10 mouse cellular contexts compared by ENCODE assay signal in genomic region chr8:121922101-121922500, GRCm38 (mm10). TPM values are rescaled to one million over a fixed set of nuclear protein-coding genes. Genes with fewer than 3 reads are reported as not detected.
A peak's percentile ranks its signal among the peaks of the same experiment; 100 is the strongest.
DNase-seq lines count a peak whose midpoint lies in the region; ATAC-seq lines count a peak whose summit lies in the region.
"Had no signal": no experiment of that assay in that cellular context is flagged by ENCODE, and none has a peak within 500 bp of the region (broad histone marks: within the 10 kb centered on the region; RNA-seq: fewer than 3 reads in every experiment).

No protein-coding gene starts in this region.

- 0 out of 2 replicates have a peak, but pooled peaks have one; percentile 6 for ATAC-seq in embryonic facial prominence, embryonic 15.5 days (ENCODE audit: insufficient number of reproducible peaks, low FRiP score, low TSS enrichment, low read depth)
- ATAC-seq in hindbrain, embryonic 12.5 days (ENCODE audit: low FRiP score) = no peak

- H3K4me1 ChIP-seq in embryonic facial prominence, embryonic 15.5 days = peaks cover 10% of the 10 kb centered on the region; the same call in 1 of the 2 replicates
- peaks cover 15% of the 10 kb centered on the region; the same call in 1 of the 2 replicates for H3K4me1 ChIP-seq in hindbrain, embryonic 12.5 days
- H3K4me1 ChIP-seq: liver, embryonic 13.5 days had no signal

- no peaks in the 10 kb centered on the region for H3K36me3 ChIP-seq in embryonic facial prominence, embryonic 15.5 days
- no peaks in the 10 kb centered on the region for H3K36me3 ChIP-seq in hindbrain, embryonic 12.5 days
- H3K36me3 ChIP-seq: liver, embryonic 13.5 days had no signal

- WGBS in embryonic facial prominence, embryonic 15.5 days = 61% methylated on average over 8 of the region's 8 CpGs
- WGBS in hindbrain, embryonic 12.5 days = 68% methylated on average over 8 of the region's 8 CpGs

- no peak overlapping the region for H3K4me3 ChIP-seq in embryonic facial prominence, embryonic 15.5 days (replicated peaks)
- H3K4me3 ChIP-seq in hindbrain, embryonic 12.5 days = no peak overlapping the region
- H3K4me3 ChIP-seq: liver, embryonic 13.5 days had no signal

- DNase-seq in adrenal gland, adult (ENCODE audit: inconsistent age in 2 of 2, low spot score in 1 of 2) = peak; percentile 63 to 69
- no peak for DNase-seq in adrenal gland, adult 18-20 months (ENCODE audit: low spot score in 2 of 2)
- peak; percentile 75 for DNase-seq in lung, postnatal 14 days
- no peak for DNase-seq in layer of hippocampus, adult 9-11 months
- no peak for DNase-seq in retina, embryonic 14.5 days (ENCODE audit: low spot score)
- no peak for DNase-seq in T-cell, adult 2 months (ENCODE audit: low spot score)
- DNase-seq: liver, embryonic 13.5 days; right cerebral cortex, postnatal 14 days had no signal

- no peak overlapping the region for H3K9ac ChIP-seq in embryonic facial prominence, embryonic 15.5 days
- no peak overlapping the region for H3K9ac ChIP-seq in hindbrain, embryonic 12.5 days
- H3K9ac ChIP-seq: liver, embryonic 13.5 days had no signal

- no peak overlapping the region for H3K4me2 ChIP-seq in embryonic facial prominence, embryonic 15.5 days (replicated peaks)
- H3K4me2 ChIP-seq in hindbrain, embryonic 12.5 days (replicated peaks) = no peak overlapping the region
- H3K4me2 ChIP-seq: liver, embryonic 13.5 days had no signal

- H3K9me3 ChIP-seq in embryonic facial prominence, embryonic 15.5 days (replicated peaks) = no peaks in the 10 kb centered on the region
- no peaks in the 10 kb centered on the region for H3K9me3 ChIP-seq in hindbrain, embryonic 12.5 days (replicated peaks)
- H3K9me3 ChIP-seq: liver, embryonic 13.5 days had no signal

- no peaks in the 10 kb centered on the region for H3K27me3 ChIP-seq in embryonic facial prominence, embryonic 15.5 days
- no peaks in the 10 kb centered on the region for H3K27me3 ChIP-seq in hindbrain, embryonic 12.5 days
- H3K27me3 ChIP-seq: liver, embryonic 13.5 days had no signal

- no peak overlapping the region for H3K27ac ChIP-seq in embryonic facial prominence, embryonic 15.5 days (replicated peaks)
- H3K27ac ChIP-seq in hindbrain, embryonic 12.5 days = 0 out of 2 replicates have a peak overlapping the region, but pooled peaks have one; percentile 25
- H3K27ac ChIP-seq: liver, embryonic 13.5 days had no signal

RNA-seq across cellular contexts. Expression of gene Slc7a5, which starts 14.6 kb away (rescaled TPM):
- 10 to 100 TPM; 35.3 to 48.3 TPM for total RNA-seq in adrenal gland, adult 18-20 months (2021)
- polyA plus RNA-seq in embryonic facial prominence, embryonic 15.5 days (2015; fragmentation: Nextera tagmentation; extraction: Ambion mirVana) = 31.0 and 31.9 TPM in 2 replicates
- polyA plus RNA-seq in hindbrain, embryonic 12.5 days (2016; fragmentation: Nextera tagmentation; extraction: Ambion mirVana) = 29.4 and 33.2 TPM in 2 replicates

RNA-seq across cellular contexts. Expression of gene Car5a, which starts 22.6 kb away (rescaled TPM):
- not detected for total RNA-seq in adrenal gland, adult 18-20 months (2021)
- 0.13 TPM in 1 of 2 replicates, not detected in the other for polyA plus RNA-seq in embryonic facial prominence, embryonic 15.5 days (2015; fragmentation: Nextera tagmentation; extraction: Ambion mirVana)
- polyA plus RNA-seq in hindbrain, embryonic 12.5 days (2016; fragmentation: Nextera tagmentation; extraction: Ambion mirVana) = 0.18 TPM in 1 of 2 replicates, not detected in the other

RNA-seq across cellular contexts. Expression of gene Banp, which starts 27.4 kb away (rescaled TPM):
- 10 to 100 TPM; 44.8 to 48.9 TPM for total RNA-seq in adrenal gland, adult 18-20 months (2021)
- polyA plus RNA-seq in embryonic facial prominence, embryonic 15.5 days (2015; fragmentation: Nextera tagmentation; extraction: Ambion mirVana) = 46.3 and 48.5 TPM in 2 replicates
- 48.3 and 57.3 TPM in 2 replicates for polyA plus RNA-seq in hindbrain, embryonic 12.5 days (2016; fragmentation: Nextera tagmentation; extraction: Ambion mirVana)

Comparison
In these comparisons a context has a peak if more than half of its experiments do, and no peak if none do; other contexts are left out.
1. DNase-seq: peak in adrenal gland, adult (2 of 2) and lung, postnatal 14 days (single experiment); none in adrenal gland, adult 18-20 months (0 of 2), layer of hippocampus, adult 9-11 months (single experiment), retina, embryonic 14.5 days (single experiment) and T-cell, adult 2 months (single experiment).